Mouse (Mus musculus) kidney, adult 2 months (tissue): ENCODE results near the gene Ppil4. TPM values are rescaled to one million over a fixed set of nuclear protein-coding genes. Genes with fewer than 3 reads are reported as not detected.

Experiments
- DNase-seq: peaks from one replicate; pipeline ENCODE4 v3.0.0; 2021
- H3K27ac ChIP-seq: fragments of 200-500 bp; 2 replicates; pipeline ENCODE4 v1.5.1; 2012; ENCODE audit warnings: low read depth, low read length, control low read depth, inconsistent platforms; ENCODE audit not compliant: insufficient read depth
- H3K27me3 ChIP-seq: fragments of 200-500 bp; replicated peaks from 2 replicates; pipeline ENCODE4 v1.6.1; 2012; ENCODE audit warnings: mild to moderate bottlenecking, moderate library complexity, low read length, inconsistent platforms; ENCODE audit not compliant: control insufficient read depth, insufficient read depth
- H3K36me3 ChIP-seq: fragments of 200-500 bp; 2 replicates; pipeline ENCODE4 v1.6.1; 2012; ENCODE audit warnings: mild to moderate bottlenecking, moderate library complexity, low read length, inconsistent platforms; ENCODE audit not compliant: control insufficient read depth, insufficient read depth
- H3K4me1 ChIP-seq: fragments of 200-500 bp; 2 replicates; pipeline ENCODE4 v1.6.1; 2011; ENCODE audit warnings: low read length; ENCODE audit not compliant: control insufficient read depth, insufficient read depth
- H3K4me3 ChIP-seq: fragments of 200-500 bp; 2 replicates; pipeline ENCODE4 v1.5.1; 2011; ENCODE audit warnings: mild to moderate bottlenecking, low read depth, low read length, control low read depth; ENCODE audit not compliant: insufficient read depth
- CTCF ChIP-seq: fragments of 200-500 bp; conservative IDR thresholded peaks from 2 replicates; pipeline ENCODE4 v1.5.1; 2011; ENCODE audit warnings: low read depth, mild to moderate bottlenecking, control low read depth, low read length, moderate library complexity, mixed read lengths; ENCODE audit not compliant: insufficient read depth, insufficient read length
- POLR2A ChIP-seq: fragments of 200-500 bp; IDR thresholded peaks from one replicate; pipeline ENCODE4 v1.6.1; 2011; ENCODE audit warnings: low read depth, low read length, control low read depth
- WGBS: fragments of 180-500 bp; shearing (Covaris S2); methylation state at CpG from one replicate; pipeline ENCODE4 v1.1.7; 2018; 5-methylcytosine and 5-hydroxymethylcytosine counted together
- polyA plus RNA-seq: library from polyadenylated mRNA; depleted of rRNA; stranded (reverse); fragments of >200 nt; gene quantifications from 2 replicates; pipeline ENCODE4 v1.2.3, GENCODE M21; 2012

Ppil4 gene
- polyA plus RNA-seq, 1 experiment = 6.2 TPM

DNA sequence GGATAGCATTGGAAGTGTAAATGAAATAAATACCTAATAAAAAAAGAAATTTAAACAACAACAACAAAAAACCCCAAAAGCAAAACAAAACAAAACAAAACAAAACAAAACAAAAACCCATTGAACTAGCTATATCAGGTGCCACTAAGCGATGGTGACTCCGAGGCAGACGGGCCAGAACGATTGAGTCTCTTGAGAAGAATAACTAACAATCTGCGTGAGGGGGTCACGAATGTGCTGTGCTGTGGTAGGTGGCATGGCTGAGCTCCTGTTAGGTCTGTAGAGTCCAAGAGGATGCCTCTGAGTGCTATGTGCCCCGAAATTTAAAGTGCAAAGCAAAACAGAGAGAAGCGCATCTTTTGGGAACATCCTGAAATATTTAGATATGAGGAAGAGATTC lies 44.8 kb downstream of the Ppil4 start:
- TF ChIP-seq POLR2A (no peak), CTCF (no peak)
- WGBS = 92% methylated on average over 8 of the region's 8 CpGs
- DNase-seq = no peak
- H3K4me1 ChIP-seq = peaks cover 4% of the 10 kb centered on the region; the same call in 1 of the 2 replicates
- no peak overlapping the region for H3K4me3 ChIP-seq
- H3K27me3 ChIP-seq = no peaks in the 10 kb centered on the region
- H3K36me3 ChIP-seq = no peaks in the 10 kb centered on the region
- H3K27ac ChIP-seq = no peak overlapping the region

DNA sequence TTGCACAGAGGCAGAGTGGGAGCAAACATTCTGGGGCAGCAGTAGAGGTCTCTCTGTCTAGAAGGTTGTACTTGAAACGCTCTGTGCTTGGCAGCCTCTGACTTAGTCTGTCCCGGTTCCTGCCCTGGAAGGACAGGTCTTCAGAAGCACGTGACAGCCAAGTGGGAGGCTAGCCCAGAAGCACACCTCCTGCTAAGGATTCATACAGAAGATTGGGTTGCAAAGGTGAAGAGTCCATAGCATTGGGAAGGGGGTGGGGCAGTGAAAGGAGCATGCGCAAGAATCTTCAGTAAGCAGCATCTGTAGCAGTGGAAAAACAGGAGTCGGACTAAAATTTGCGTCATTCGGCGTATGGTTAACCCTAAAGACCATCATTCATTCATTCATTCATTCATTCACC lies 45.3 kb downstream of the Ppil4 start:
- DNase-seq = peak; percentile 30
- WGBS = 80% methylated on average over 8 of the region's 8 CpGs
- Histone ChIP-seq H3K27me3 (no peaks in the 10 kb centered on the region), H3K4me3 (no peak overlapping the region), H3K4me1 (peaks cover 4% of the 10 kb centered on the region; the same call in 1 of the 2 replicates), H3K27ac (no peak overlapping the region), H3K36me3 (no peaks in the 10 kb centered on the region)
- TF ChIP-seq POLR2A (no peak), CTCF (no peak)

DNA sequence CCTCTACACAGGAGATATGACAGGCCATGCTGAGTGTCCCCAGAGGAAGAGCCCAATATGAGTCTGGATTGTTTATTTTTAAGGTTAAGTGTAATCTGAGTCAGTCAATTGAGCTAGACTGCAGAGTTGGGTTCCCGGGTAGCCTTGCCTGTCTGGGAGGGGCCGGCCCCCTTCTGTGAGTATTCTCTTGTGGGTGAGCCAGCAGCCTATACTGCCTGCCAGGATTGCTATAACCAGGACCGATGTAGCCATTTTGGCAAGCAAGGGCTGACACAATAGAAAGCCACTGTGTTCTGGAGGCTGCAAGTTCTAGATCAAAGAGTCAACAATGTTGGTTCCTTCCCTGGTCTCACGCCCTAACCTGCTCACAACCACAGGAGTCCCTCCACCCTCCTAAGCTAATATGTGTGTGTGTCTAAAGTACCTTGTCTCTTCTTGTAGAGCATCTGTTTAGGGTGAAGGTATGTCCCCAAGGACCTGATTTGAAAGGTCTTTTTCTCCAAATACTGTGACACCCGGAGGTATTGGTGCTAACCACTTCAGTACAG lies 46.3 kb downstream of the Ppil4 start:
- DNase-seq = no peak
- TF ChIP-seq CTCF (no peak), POLR2A (no peak)
- 77% methylated on average over 5 of the region's 5 CpGs for WGBS

GRCm38 (mm10) chr10:7839551-7840352 lies 47.1 kb downstream of the Ppil4 start:
- Histone ChIP-seq H3K4me3 (no peak overlapping the region), H3K36me3 (no peaks in the 10 kb centered on the region), H3K27me3 (no peaks in the 10 kb centered on the region), H3K27ac (no peak overlapping the region), H3K4me1 (peaks cover 4% of the 10 kb centered on the region; the same call in 1 of the 2 replicates)
- DNase-seq = no peak
- no peak for TF ChIP-seq POLR2A
- no peak for TF ChIP-seq CTCF
- 77% methylated on average over 22 of the region's 22 CpGs for WGBS

More for the DNA sequence above, 46.3 kb downstream of the Ppil4 start:
- no peaks in the 10 kb centered on the region for H3K27me3 ChIP-seq
- H3K4me3 ChIP-seq = no peak overlapping the region
- no peak overlapping the region for H3K27ac ChIP-seq
- peaks cover 4% of the 10 kb centered on the region; the same call in 1 of the 2 replicates for H3K4me1 ChIP-seq
- H3K36me3 ChIP-seq = no peaks in the 10 kb centered on the region

DNA sequence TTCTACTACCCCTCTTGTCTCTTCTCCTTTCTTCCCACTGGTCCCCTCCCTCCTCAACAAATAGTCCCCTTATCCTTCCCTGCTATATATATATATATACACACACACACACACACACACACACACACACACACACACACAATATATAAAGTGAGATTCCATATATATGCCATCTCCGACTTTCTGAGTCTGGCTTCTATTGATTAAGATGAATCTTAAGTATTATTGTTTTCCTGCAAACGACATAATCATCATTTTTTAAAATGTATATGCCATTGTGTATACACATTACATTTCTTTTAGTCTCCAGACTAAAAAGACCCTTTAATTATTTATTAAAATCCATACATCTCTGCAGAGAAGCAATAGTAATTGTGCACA lies 47.7 kb downstream of the Ppil4 start:
- 96% methylated on average over 2 of the region's 2 CpGs for WGBS
- peaks cover 4% of the 10 kb centered on the region; the same call in 1 of the 2 replicates for H3K4me1 ChIP-seq
- no peak for DNase-seq

DNA sequence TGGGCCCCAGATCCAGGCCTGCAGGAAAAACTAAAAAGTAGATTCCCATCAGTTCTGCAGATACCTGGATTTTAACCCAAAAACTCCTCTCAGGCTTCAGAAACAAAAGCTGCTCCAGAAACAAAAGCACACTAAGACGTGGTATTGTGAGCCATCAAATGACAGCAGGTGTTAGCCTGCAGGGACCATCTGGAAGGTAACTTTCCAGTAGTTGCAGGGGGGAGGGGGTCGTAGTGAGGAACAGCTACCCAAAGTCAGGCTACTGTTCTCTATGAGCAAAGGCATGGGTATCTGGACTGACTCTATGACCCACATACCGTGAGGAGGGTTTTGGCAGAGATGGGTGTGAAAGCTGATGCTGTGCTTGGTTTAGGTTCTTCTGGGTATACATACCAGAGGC lies 48.1 kb downstream of the Ppil4 start:
- WGBS = 88% methylated on average over 3 of the region's 3 CpGs
- Histone ChIP-seq H3K36me3 (no peaks in the 10 kb centered on the region), H3K4me1 (peaks cover 4% of the 10 kb centered on the region; the same call in 1 of the 2 replicates), H3K27me3 (no peaks in the 10 kb centered on the region), H3K27ac (no peak overlapping the region), H3K4me3 (no peak overlapping the region)
- DNase-seq = no peak
- TF ChIP-seq CTCF = no peak
- TF ChIP-seq POLR2A = no peak

More for the DNA sequence above, 47.7 kb downstream of the Ppil4 start:
- H3K36me3 ChIP-seq = no peaks in the 10 kb centered on the region
- no peak overlapping the region for H3K4me3 ChIP-seq
- no peak for TF ChIP-seq POLR2A
- no peak for TF ChIP-seq CTCF
- H3K27ac ChIP-seq = no peak overlapping the region
- H3K27me3 ChIP-seq = no peaks in the 10 kb centered on the region

DNA sequence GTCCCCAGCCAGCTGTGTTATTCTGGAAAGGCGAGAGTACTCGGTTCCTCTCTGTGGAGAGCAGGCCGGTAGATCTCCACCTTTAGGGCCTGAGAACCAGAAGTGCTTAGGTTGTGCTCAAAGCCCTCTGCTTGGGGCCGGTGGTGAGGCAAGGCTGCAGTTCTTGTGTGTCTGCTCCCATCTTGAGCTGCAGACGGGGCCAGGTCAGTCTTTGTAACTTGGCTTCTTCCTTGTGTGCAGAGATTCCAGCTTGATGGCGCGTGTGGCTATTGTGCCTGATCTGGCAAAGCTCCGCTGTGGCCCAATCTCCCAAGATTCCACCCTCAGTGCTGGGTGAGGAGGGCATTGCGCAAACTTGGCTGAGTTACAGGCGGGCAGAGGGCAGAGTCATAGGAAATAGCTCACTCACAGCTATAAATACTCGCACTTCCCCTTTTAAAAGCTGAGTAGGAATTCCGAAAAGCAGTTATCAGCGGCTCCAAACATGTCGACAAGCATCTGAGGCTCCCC lies 48.9 kb downstream of the Ppil4 start:
- no peak for TF ChIP-seq CTCF
- TF ChIP-seq POLR2A = no peak
- Histone ChIP-seq H3K4me1 (peaks cover 4% of the 10 kb centered on the region; the same call in 1 of the 2 replicates), H3K36me3 (no peaks in the 10 kb centered on the region), H3K27me3 (no peaks in the 10 kb centered on the region), H3K27ac (peak overlapping the region; percentile 33; the same call in 1 of the 2 replicates), H3K4me3 (no peak overlapping the region)
- peak; percentile 84 for DNase-seq
- 48% methylated on average over 14 of the region's 14 CpGs for WGBS
